Mouse (Mus musculus): ENCODE results near the gene Phlda3.

DNA sequence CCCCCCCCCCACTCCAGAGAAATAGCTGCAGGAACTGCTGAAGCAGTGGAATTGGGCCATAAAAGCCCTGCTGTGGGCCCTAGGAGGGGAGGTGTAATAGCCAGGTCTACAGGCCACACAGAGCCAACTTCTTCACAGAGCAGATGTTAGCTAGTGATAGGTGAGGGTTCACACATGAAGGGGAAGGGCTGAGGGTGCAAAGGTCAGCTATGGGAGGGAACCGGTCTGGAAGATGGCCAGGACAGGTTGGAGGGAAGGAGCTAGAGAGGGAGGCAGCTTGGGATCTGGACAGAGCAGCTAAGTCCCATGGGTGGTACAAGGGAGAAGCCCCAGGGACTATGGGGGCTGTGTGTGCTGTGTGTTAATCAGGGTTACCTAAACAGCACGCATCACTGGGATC lies 44.3 kb downstream of the Phlda3 start:
- TF ChIP-seq CTCF (IDR thresholded peaks at IDR 0.05; ENCODE audit: control insufficient read depth, insufficient read depth, low read length) (no peak), POLR2A (IDR thresholded peaks at IDR 0.05; ENCODE audit: borderline replicate concordance, control insufficient read depth, low read depth, low read length) (no peak)
